Mouse (Mus musculus) Patski (cell line): ENCODE results near the gene Rgp1. TPM values are rescaled to one million over a fixed set of nuclear protein-coding genes. Genes with fewer than 3 reads are reported as not detected.
"Not testable (repeated sequence)": the region's sequence is repeated elsewhere in the genome, so short reads cannot be mapped to it uniquely, and the experiment has no call there.

Experiments
- ATAC-seq: fragments of 100-300 bp; one replicate; pipeline ENCODE4 v1.8.0; 2021
- CTCF ChIA-PET: fragments of 350-600 bp; sonication (Branson Sonifier 250); formaldehyde crosslinking; loops from one replicate; lab custom pipeline; 2022; ENCODE audit warnings: inconsistent platforms; lab: Charles Lee
- POLR2A ChIA-PET: fragments of 350-600 bp; sonication (Branson Sonifier 250); formaldehyde crosslinking; loops from one replicate; lab custom pipeline; 2022; ENCODE audit warnings: antibody characterized with exemption, inconsistent platforms; lab: Charles Lee
- DNase-seq: peaks from one replicate; pipeline ENCODE4 v3.0.0-alpha.2; 2011; ENCODE audit warnings: low read depth, low spot score
- H3K27me3 ChIP-seq: fragments of 371-371 bp; one replicate; pipeline ENCODE4 v1.5.1; 2021
- CTCF ChIP-seq: fragments of 100-300 bp; IDR thresholded peaks from one replicate; pipeline ENCODE4 v1.5.1; 2021
- in situ Hi-C: fragments of 300-500 bp; cut with MboI; formaldehyde crosslinking; loops from 3 replicates; pipeline ENCODE4 v1.11.1; 2018; ENCODE audit warnings: low pct_unique_long_range_greater_than_20kb, mixed read lengths
- polyA plus RNA-seq: library from polyadenylated mRNA; unstranded; gene quantifications from one replicate; pipeline ENCODE4 v1.2.3, GENCODE M21; 2021

Rgp1 gene
- polyA plus RNA-seq, 1 experiment from 2014 or later: 25.3 TPM

GRCm38 (mm10) chr4:43591543-43591942, 13.0 kb downstream of the Rgp1 start:
- no peak for TF ChIP-seq CTCF
- ATAC-seq (no peak), DNase-seq (no peak)
- ChIA-PET CTCF (interaction anchor here (1.1 kb wide), 1 partner anchor 39 kb away, joined by 3 read pairs; no protein-coding TSS in a partner anchor), POLR2A (no interaction called here)
- in situ Hi-C loops: no loop called here
- peaks cover 7% of the 10 kb centered on the region for H3K27me3 ChIP-seq

- POLR2A ChIA-PET: no interaction called here
These were observed 13.4 kb downstream of the Rgp1 start for GRCm38 (mm10) chr4:43591961-43592360.

GRCm38 (mm10) chr4:43593453-43593852, 14.9 kb downstream of the Rgp1 start:
- ATAC-seq (no peak), DNase-seq (no peak)
- CTCF ChIA-PET: interaction anchor here (1.2 to 1.7 kb wide), 2 partner anchors 11 to 13 kb away, joined by 3 to 6 read pairs; no protein-coding TSS in a partner anchor
- in situ Hi-C loops: no loop called here
- no peak for TF ChIP-seq CTCF
- POLR2A ChIA-PET: no interaction called here
- H3K27me3 ChIP-seq: peaks cover 7% of the 10 kb centered on the region

More at GRCm38 (mm10) chr4:43591961-43592360, 13.4 kb downstream of the Rgp1 start:
- ATAC-seq: no peak
- no peak for TF ChIP-seq CTCF
- no peak for DNase-seq
- H3K27me3 ChIP-seq: peaks cover 7% of the 10 kb centered on the region
- in situ Hi-C loops: no loop called here
- CTCF ChIA-PET: interaction anchor here (1.1 kb wide), 1 partner anchor 38 kb away, joined by 3 read pairs; no protein-coding TSS in a partner anchor

GRCm38 (mm10) chr4:43596597-43596996, 18.1 kb downstream of the Rgp1 start:
- ATAC-seq, in situ Hi-C loops: not testable (repeated sequence)

GRCm38 (mm10) chr4:43598200-43598599, 19.7 kb downstream of the Rgp1 start:
- peaks cover 7% of the 10 kb centered on the region for H3K27me3 ChIP-seq
- in situ Hi-C loops: no loop called here
- ChIA-PET CTCF (interaction anchor here (0.9 kb wide), 1 partner anchor 9 kb away, joined by 3 read pairs; no protein-coding TSS in a partner anchor), POLR2A (interaction anchor here (0.8 kb wide), 1 partner anchor 9 kb away, joined by 3 read pairs; no protein-coding TSS in a partner anchor)
- ATAC-seq (no peak), DNase-seq (no peak)
- no peak for TF ChIP-seq CTCF

More at GRCm38 (mm10) chr4:43596597-43596996, 18.1 kb downstream of the Rgp1 start:
- H3K27me3 ChIP-seq, CTCF ChIA-PET, DNase-seq: not testable (repeated sequence)
- POLR2A ChIA-PET: interaction anchor here (0.7 kb wide), 1 partner anchor 135 kb away, joined by 3 read pairs; no protein-coding TSS in a partner anchor

- ChIA-PET CTCF (no interaction called here), POLR2A (no interaction called here)
- ATAC-seq (no peak), DNase-seq (no peak)
- in situ Hi-C loops: no loop called here
- peaks cover 4% of the 10 kb centered on the region for H3K27me3 ChIP-seq
- no peak for TF ChIP-seq CTCF
These were observed 20.3 kb downstream of the Rgp1 start for GRCm38 (mm10) chr4:43598650-43599380.

GRCm38 (mm10) chr4:43600195-43600934, 21.9 kb downstream of the Rgp1 start:
- in situ Hi-C loops: no loop called here
- ATAC-seq: no peak
- ChIA-PET CTCF (no interaction called here), POLR2A (no interaction called here)
- peaks cover 2% of the 10 kb centered on the region for H3K27me3 ChIP-seq
- no peak for DNase-seq
- no peak for TF ChIP-seq CTCF

GRCm38 (mm10) chr4:43604099-43604498, 25.6 kb downstream of the Rgp1 start:
- in situ Hi-C loops: no loop called here
- ATAC-seq (no peak), DNase-seq (no peak)
- ChIA-PET POLR2A (no interaction called here), CTCF (no interaction called here)
- no peaks in the 10 kb centered on the region for H3K27me3 ChIP-seq
- no peak for TF ChIP-seq CTCF

GRCm38 (mm10) chr4:43604751-43605685, 26.5 kb downstream of the Rgp1 start:
- no peak for TF ChIP-seq CTCF
- ATAC-seq: no peak
- no peaks in the 10 kb centered on the region for H3K27me3 ChIP-seq
- in situ Hi-C loops: no loop called here
- ChIA-PET CTCF (interaction anchor here (1.2 kb wide), 1 partner anchor 25 kb away, joined by 4 read pairs; no protein-coding TSS in a partner anchor), POLR2A (no interaction called here)
- DNase-seq: no peak

GRCm38 (mm10) chr4:43612534-43612933, 34.0 kb downstream of the Rgp1 start:
- in situ Hi-C loops: no loop called here
- POLR2A ChIA-PET: no interaction called here
- DNase-seq (no peak), ATAC-seq (no peak)
- CTCF ChIA-PET: no interaction called here
- TF ChIP-seq CTCF: no peak
- H3K27me3 ChIP-seq: no peaks in the 10 kb centered on the region
